In the genomic region with DNA sequence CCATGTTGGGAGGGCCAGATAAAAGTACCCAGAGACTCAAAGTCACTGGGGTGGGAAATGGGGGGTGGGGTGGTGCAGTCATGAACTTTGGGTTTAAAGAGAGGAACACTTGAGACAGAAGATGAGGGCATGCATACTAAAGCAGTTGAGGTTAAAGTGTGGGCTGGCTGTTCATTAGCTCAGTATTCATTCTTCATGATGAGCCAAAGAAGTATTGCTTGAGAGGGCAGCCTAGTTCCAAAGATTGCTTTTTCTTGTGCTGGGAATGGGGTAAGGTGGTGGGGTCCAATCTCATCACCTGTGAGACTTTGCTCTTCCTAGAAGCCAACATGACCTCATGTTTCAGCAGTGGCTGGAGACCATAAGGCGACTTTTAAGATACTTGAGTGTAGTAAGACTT, we compare ENCODE assay signal across 26 mouse cellular contexts. TPM values are rescaled to one million over a fixed set of nuclear protein-coding genes. Genes with fewer than 3 reads are reported as not detected.
DNase-seq lines count a peak whose midpoint lies in the region; ATAC-seq and TF ChIP-seq lines count a peak whose summit lies in the region.
"Had no signal": no experiment of that assay in that cellular context is flagged by ENCODE, and none has a peak within 500 bp of the region (broad histone marks: within the 10 kb centered on the region; RNA-seq: fewer than 3 reads in every experiment).

No protein-coding gene starts in this region.

- peak; percentile 55 for DNase-seq in heart, adult 11 months
- DNase-seq in heart, adult 18-20 months = no peak
- peak; percentile 81 for DNase-seq in kidney, adult 2 months
- peak; percentile 48 for DNase-seq in kidney, postnatal 14 days
- DNase-seq in T-cell, adult 2 months (ENCODE audit: low spot score) = no peak
- no peak for DNase-seq in ovary, postnatal 14 days (ENCODE audit: low spot score)
- DNase-seq: adrenal gland, postnatal 10 days; adrenal gland, postnatal 36 days; cerebellum, adult 11 months; cerebellum, adult 8-10 months; cerebellum, postnatal 10 days; cerebellum, postnatal 36 days; gastrocnemius, postnatal 10 days; gastrocnemius, postnatal 36 days; heart, postnatal 10 days; heart, postnatal 36 days had no signal

- H3K4me2 ChIP-seq in kidney, embryonic 16.5 days (replicated peaks; ENCODE audit: low read depth, low read length) = no peak overlapping the region
- H3K4me2 ChIP-seq in intestine, embryonic 15.5 days (replicated peaks) = no peak overlapping the region
- H3K4me2 ChIP-seq: forebrain, embryonic 13.5 days; heart, embryonic 12.5 days; heart, embryonic 15.5 days; hindbrain, embryonic 13.5 days had no signal

- H3K36me3 ChIP-seq in kidney, adult 2 months (ENCODE audit: control insufficient read depth, insufficient read depth, low read length) = no peaks in the 10 kb centered on the region
- H3K36me3 ChIP-seq in kidney, embryonic 16.5 days (ENCODE audit: insufficient read depth, low read length) = no peaks in the 10 kb centered on the region
- no peaks in the 10 kb centered on the region for H3K36me3 ChIP-seq in intestine, embryonic 15.5 days
- H3K36me3 ChIP-seq: forebrain, embryonic 10.5 days; heart, embryonic 12.5 days; heart, embryonic 15.5 days; hindbrain, embryonic 10.5 days; hindbrain, embryonic 13.5 days had no signal

- TF ChIP-seq CTCF in kidney, adult 2 months (conservative IDR thresholded peaks at IDR 0.05; ENCODE audit: insufficient read depth, insufficient read length, low read depth, low read length) = no peak

- no peak overlapping the region for H3K9ac ChIP-seq in kidney, embryonic 16.5 days (replicated peaks; ENCODE audit: low read length)
- H3K9ac ChIP-seq in intestine, embryonic 15.5 days = no peak overlapping the region
- H3K9ac ChIP-seq: forebrain, embryonic 13.5 days; heart, embryonic 12.5 days; heart, embryonic 15.5 days; hindbrain, embryonic 13.5 days had no signal

- no peak for TF ChIP-seq POLR2A in kidney, adult 2 months (IDR thresholded peaks at IDR 0.05; ENCODE audit: low read depth, low read length)

- H3K4me3 ChIP-seq in kidney, adult 2 months (ENCODE audit: insufficient read depth, low read depth, low read length) = no peak overlapping the region
- no peak overlapping the region for H3K4me3 ChIP-seq in kidney, embryonic 16.5 days (ENCODE audit: low read length)
- no peak overlapping the region for H3K4me3 ChIP-seq in intestine, embryonic 15.5 days (replicated peaks)
- H3K4me3 ChIP-seq: forebrain, embryonic 10.5 days; forebrain, embryonic 13.5 days; heart, embryonic 12.5 days; heart, embryonic 15.5 days; hindbrain, embryonic 10.5 days; hindbrain, embryonic 13.5 days had no signal

- no peaks in the 10 kb centered on the region for H3K9me3 ChIP-seq in kidney, embryonic 16.5 days (ENCODE audit: low read length)
- no peaks in the 10 kb centered on the region for H3K9me3 ChIP-seq in intestine, embryonic 15.5 days
- H3K9me3 ChIP-seq: forebrain, embryonic 10.5 days; forebrain, embryonic 13.5 days; heart, embryonic 12.5 days; heart, embryonic 15.5 days; hindbrain, embryonic 10.5 days; hindbrain, embryonic 13.5 days had no signal

- 58% methylated on average over 1 of the region's 1 CpGs for WGBS in kidney, adult 2 months
- 88% methylated on average over 1 of the region's 1 CpGs for WGBS in kidney, embryonic 16.5 days
- 68% methylated on average over 1 of the region's 1 CpGs for WGBS in intestine, embryonic 15.5 days

- ATAC-seq in kidney, embryonic 16.5 days (ENCODE audit: low FRiP score, low TSS enrichment) = peak; percentile 67; the same call in 1 of the 2 replicates
- no peak for ATAC-seq in intestine, embryonic 15.5 days
- ATAC-seq: forebrain, embryonic 13.5 days; forebrain, embryonic 16.5 days; hindbrain, postnatal 0 days had no signal

- no peaks in the 10 kb centered on the region for H3K4me1 ChIP-seq in kidney, adult 2 months (ENCODE audit: control insufficient read depth, insufficient read depth, low read length)
- H3K4me1 ChIP-seq in kidney, embryonic 16.5 days (ENCODE audit: insufficient read depth, low read length) = no peaks in the 10 kb centered on the region
- H3K4me1 ChIP-seq in intestine, embryonic 15.5 days (replicated peaks) = no peaks in the 10 kb centered on the region
- H3K4me1 ChIP-seq: forebrain, embryonic 13.5 days; heart, embryonic 12.5 days; heart, embryonic 15.5 days; hindbrain, embryonic 10.5 days; hindbrain, embryonic 13.5 days had no signal

- no peaks in the 10 kb centered on the region for H3K27me3 ChIP-seq in kidney, adult 2 months (replicated peaks; ENCODE audit: control insufficient read depth, insufficient read depth, low read length)
- H3K27me3 ChIP-seq in kidney, embryonic 16.5 days (ENCODE audit: insufficient read depth, low read length) = no peaks in the 10 kb centered on the region
- no peaks in the 10 kb centered on the region for H3K27me3 ChIP-seq in intestine, embryonic 15.5 days (replicated peaks)
- H3K27me3 ChIP-seq: forebrain, embryonic 13.5 days; heart, embryonic 12.5 days; heart, embryonic 15.5 days; hindbrain, embryonic 13.5 days had no signal

- no peak overlapping the region for H3K27ac ChIP-seq in kidney, adult 2 months (ENCODE audit: insufficient read depth, low read depth, low read length)
- no peak overlapping the region for H3K27ac ChIP-seq in kidney, embryonic 16.5 days (ENCODE audit: low read length)
- H3K27ac ChIP-seq in intestine, embryonic 15.5 days = no peak overlapping the region
- H3K27ac ChIP-seq: forebrain, embryonic 10.5 days; forebrain, embryonic 13.5 days; heart, embryonic 15.5 days; hindbrain, embryonic 10.5 days; hindbrain, embryonic 13.5 days; hindbrain, postnatal 0 days had no signal

RNA-seq across cellular contexts. Expression of a gene that starts 44.7 kb away (rescaled TPM):
- 10 to 100 TPM; 42.2 to 49.5 TPM for total RNA-seq in heart, adult 18-20 months (2021)
- 9.2 and 12.7 TPM in 2 replicates for polyA plus RNA-seq in kidney, adult 2 months (2012; rRNA removed)
- 1.4 and 1.6 TPM in 2 replicates for polyA plus RNA-seq in kidney, embryonic 16.5 days (2015; fragmentation: Nextera tagmentation; extraction: Ambion mirVana)
- polyA plus RNA-seq in intestine, embryonic 15.5 days (2015; fragmentation: Nextera tagmentation; extraction: Ambion mirVana) = 2.0 and 2.2 TPM in 2 replicates

Comparison
In these comparisons a context has a peak if more than half of its experiments do, and no peak if none do; other contexts are left out.
1. DNase-seq: peak in heart, adult 11 months (single experiment), kidney, adult 2 months (single experiment) and kidney, postnatal 14 days (single experiment); none in heart, adult 18-20 months (0 of 2), T-cell, adult 2 months (single experiment) and ovary, postnatal 14 days (single experiment).